Mouse (Mus musculus) CH12.LX (cell line): ENCODE measurements around the gene Dcp1b. TPM values are rescaled to one million over a fixed set of nuclear protein-coding genes. Genes with fewer than 3 reads are reported as not detected.

ENCODE experiments used
- DNase-seq: peaks from one replicate; pipeline ENCODE4 v3.0.0-alpha.2; 2013; ENCODE audit errors: extremely low read depth
- H3K27ac ChIP-seq: 2 replicates; pipeline ENCODE4 v1.5.1; 2012; ENCODE audit warnings: low read depth, mild to moderate bottlenecking, control low read depth, moderate library complexity; ENCODE audit not compliant: insufficient read depth
- H3K27me3 ChIP-seq: replicated peaks from 2 replicates; pipeline ENCODE3; 2012; ENCODE audit warnings: inconsistent platforms
- H3K36me3 ChIP-seq, 2 experiments: replicated peaks in 1 of 2; 2 replicates each; pipeline versions ENCODE3 to v1.6.1; 2012; ENCODE audit warnings: inconsistent platforms in 1 of 2, low read length in 1 of 2, mild to moderate bottlenecking in 1 of 2, mixed read lengths in 1 of 2, moderate library complexity in 1 of 2; ENCODE audit not compliant: control insufficient read depth in 1 of 2, insufficient read depth in 1 of 2
- H3K4me1 ChIP-seq, 2 experiments: 2 replicates each; pipeline ENCODE4 v1.6.1; 2012; ENCODE audit warnings: inconsistent platforms in 1 of 2, moderate library complexity in 1 of 2; ENCODE audit not compliant: insufficient read depth in 2 of 2, control insufficient read depth in 1 of 2
- H3K4me2 ChIP-seq: 2 replicates; pipeline ENCODE4 v1.6.1; 2012; ENCODE audit warnings: low read depth, mild to moderate bottlenecking, control low read depth; ENCODE audit not compliant: poor library complexity, insufficient read depth, severe bottlenecking
- H3K4me3 ChIP-seq, 3 experiments: fragments of 150-350 bp in 1 of 3; sonication (generic) in 1 of 3; replicated peaks in 1 of 3; 2 replicates each; pipeline versions ENCODE3 to v1.5.1; 2011 to 2012; ENCODE audit warnings: low read depth in 2 of 3, low read length in 2 of 3, mild to moderate bottlenecking in 2 of 3, moderate library complexity in 2 of 3, control low read depth in 1 of 3, improper control_type of control experiment in 1 of 3, inconsistent platforms in 1 of 3, mixed read lengths in 1 of 3; ENCODE audit not compliant: poor library complexity in 1 of 3
- H3K79me2 ChIP-seq: replicated peaks from 2 replicates; pipeline ENCODE4 v1.6.1; 2012; ENCODE audit warnings: mild to moderate bottlenecking, moderate library complexity; ENCODE audit not compliant: control insufficient read depth, poor library complexity, insufficient read depth, severe bottlenecking; ENCODE audit errors: extremely low read depth
- H3K9ac ChIP-seq: 2 replicates; pipeline ENCODE4 v1.6.1; 2012; ENCODE audit warnings: low read depth, mild to moderate bottlenecking, control low read depth, moderate library complexity; ENCODE audit not compliant: insufficient read depth
- H3K9me3 ChIP-seq: replicated peaks from 2 replicates; pipeline ENCODE3; 2012; ENCODE audit warnings: low read length, inconsistent platforms, mixed read lengths
- BHLHE40 ChIP-seq: IDR thresholded peaks from 2 replicates; pipeline ENCODE4 v1.6.1; 2011; ENCODE audit warnings: mild to moderate bottlenecking, low read depth, low read length, improper control_type of control experiment
- CHD1 ChIP-seq: IDR thresholded peaks from 2 replicates; pipeline ENCODE4 v1.6.1; 2012; ENCODE audit warnings: low read depth, low read length, improper control_type of control experiment, inconsistent platforms
- CTCF ChIP-seq, 2 experiments: IDR thresholded peaks in 1 of 2; conservative IDR thresholded peaks in 1 of 2; 2 replicates each; pipeline ENCODE4 v1.5.1; 2011 to 2012; ENCODE audit warnings: low read depth in 2 of 2, low read length in 2 of 2, improper control_type of control experiment in 1 of 2, inconsistent platforms in 1 of 2, mild to moderate bottlenecking in 1 of 2, moderate library complexity in 1 of 2
- E2F4 ChIP-seq: IDR thresholded peaks from 2 replicates; pipeline ENCODE4 v1.6.1; 2011; ENCODE audit warnings: low read depth, low read length, improper control_type of control experiment; ENCODE audit not compliant: insufficient replicate concordance
- EP300 ChIP-seq: IDR thresholded peaks from 2 replicates; pipeline ENCODE4 v1.6.1; 2011; ENCODE audit warnings: low read length, improper control_type of control experiment
- ETS1 ChIP-seq: conservative IDR thresholded peaks from 2 replicates; pipeline ENCODE4 v1.6.1; 2012; ENCODE audit warnings: low read depth, mild to moderate bottlenecking, inconsistent platforms, low read length, improper control_type of control experiment, moderate library complexity
- IRF4 ChIP-seq: IDR thresholded peaks from 2 replicates; pipeline ENCODE4 v1.6.1; 2014; ENCODE audit warnings: low read depth, mild to moderate bottlenecking, inconsistent platforms, low read length, improper control_type of control experiment
- JUN ChIP-seq: IDR thresholded peaks from 2 replicates; pipeline ENCODE4 v1.6.1; 2011; ENCODE audit warnings: low read depth, mild to moderate bottlenecking, low read length, improper control_type of control experiment, moderate library complexity; ENCODE audit not compliant: insufficient read depth
- MAX ChIP-seq: IDR thresholded peaks from 2 replicates; pipeline ENCODE4 v1.6.1; 2011; ENCODE audit warnings: low read length, improper control_type of control experiment
- MAZ ChIP-seq: IDR thresholded peaks from 2 replicates; pipeline ENCODE4 v1.6.1; 2012; ENCODE audit warnings: low read depth, mild to moderate bottlenecking, inconsistent platforms, low read length, improper control_type of control experiment, moderate library complexity
- MXI1 ChIP-seq: IDR thresholded peaks from 2 replicates; pipeline ENCODE4 v1.6.1; 2011; ENCODE audit warnings: mild to moderate bottlenecking, low read depth, low read length, improper control_type of control experiment
- POLR2A ChIP-seq: IDR thresholded peaks from 2 replicates; pipeline ENCODE4 v1.6.1; 2011; ENCODE audit warnings: low read depth, mild to moderate bottlenecking, improper control_type of control experiment, low read length
- SMC3 ChIP-seq: IDR thresholded peaks from 2 replicates; pipeline ENCODE4 v1.6.1; 2011; ENCODE audit warnings: low read depth, low read length, improper control_type of control experiment
- TBP ChIP-seq: conservative IDR thresholded peaks from 2 replicates; pipeline ENCODE4 v1.6.1; 2011; ENCODE audit warnings: low read depth, low read length, improper control_type of control experiment
- TCF12 ChIP-seq: IDR thresholded peaks from 2 replicates; pipeline ENCODE4 v1.6.1; 2014; ENCODE audit warnings: low read depth, mild to moderate bottlenecking, inconsistent platforms, low read length, improper control_type of control experiment
- USF1 ChIP-seq: IDR thresholded peaks from 2 replicates; pipeline ENCODE4 v1.6.1; 2014; ENCODE audit warnings: low read depth, mild to moderate bottlenecking, inconsistent platforms, low read length, improper control_type of control experiment
- ZKSCAN1 ChIP-seq: IDR thresholded peaks from 2 replicates; pipeline ENCODE4 v1.6.1; 2012; ENCODE audit warnings: low read depth, inconsistent platforms, low read length, improper control_type of control experiment, borderline replicate concordance
- dilution Hi-C: fragments of 300-500 bp; cut with MboI; formaldehyde crosslinking; loops from 2 replicates; pipeline ENCODE4 v1.14.3; 2020; ENCODE audit warnings: low sequenced_read_pairs; ENCODE audit not compliant: extremely low pct_unique_long_range_greater_than_20kb, extremely low pct_ligation_motif_present
- in situ Hi-C: fragments of 300-500 bp; cut with MboI; formaldehyde crosslinking; loops from 3 replicates; pipeline ENCODE4 v1.14.3; 2019; ENCODE audit warnings: low sequenced_read_pairs, low pct_ligation_motif_present, low pct_unique_long_range_greater_than_20kb, mixed read lengths
- polyA plus RNA-seq: library from polyadenylated mRNA; unstranded; fragments of >175 nt; gene quantifications from 2 replicates; pipeline ENCODE4 v1.2.1, GENCODE M21; 2012; ENCODE audit warnings: low read depth; ENCODE audit not compliant: insufficient read length
- total RNA-seq, 2 experiments: library from RNA; depleted of rRNA; stranded (reverse); fragments of 300-350 nt in 1 of 2; fragments of >200 nt in 1 of 2; gene quantifications; 2 replicates each; pipeline ENCODE4 v1.2.3; 2012 to 2014

The Dcp1b gene
- total and polyA plus RNA-seq, 3 experiments: 1.6 to 2.5 (median 2.2) TPM

GRCm38 (mm10) chr6:119240256-119240655, 65.2 kb downstream of the Dcp1b start:
- H3K36me3 ChIP-seq: no peaks in the 10 kb centered on the region
- no peak for TF ChIP-seq USF1
- TF ChIP-seq MAZ: no peak
- in situ Hi-C loops (no loop called here), dilution Hi-C loops (no loop called here)
- no peak overlapping the region for H3K4me2 ChIP-seq
- DNase-seq: no peak
- H3K27me3 ChIP-seq: peaks cover 86% of the 10 kb centered on the region
- no peak overlapping the region for H3K27ac ChIP-seq
- no peaks in the 10 kb centered on the region for H3K9me3 ChIP-seq
- no peaks in the 10 kb centered on the region for H3K4me1 ChIP-seq
- H3K9ac ChIP-seq: no peak overlapping the region
- no peak overlapping the region for H3K4me3 ChIP-seq
- H3K79me2 ChIP-seq: no peaks in the 10 kb centered on the region

DNA sequence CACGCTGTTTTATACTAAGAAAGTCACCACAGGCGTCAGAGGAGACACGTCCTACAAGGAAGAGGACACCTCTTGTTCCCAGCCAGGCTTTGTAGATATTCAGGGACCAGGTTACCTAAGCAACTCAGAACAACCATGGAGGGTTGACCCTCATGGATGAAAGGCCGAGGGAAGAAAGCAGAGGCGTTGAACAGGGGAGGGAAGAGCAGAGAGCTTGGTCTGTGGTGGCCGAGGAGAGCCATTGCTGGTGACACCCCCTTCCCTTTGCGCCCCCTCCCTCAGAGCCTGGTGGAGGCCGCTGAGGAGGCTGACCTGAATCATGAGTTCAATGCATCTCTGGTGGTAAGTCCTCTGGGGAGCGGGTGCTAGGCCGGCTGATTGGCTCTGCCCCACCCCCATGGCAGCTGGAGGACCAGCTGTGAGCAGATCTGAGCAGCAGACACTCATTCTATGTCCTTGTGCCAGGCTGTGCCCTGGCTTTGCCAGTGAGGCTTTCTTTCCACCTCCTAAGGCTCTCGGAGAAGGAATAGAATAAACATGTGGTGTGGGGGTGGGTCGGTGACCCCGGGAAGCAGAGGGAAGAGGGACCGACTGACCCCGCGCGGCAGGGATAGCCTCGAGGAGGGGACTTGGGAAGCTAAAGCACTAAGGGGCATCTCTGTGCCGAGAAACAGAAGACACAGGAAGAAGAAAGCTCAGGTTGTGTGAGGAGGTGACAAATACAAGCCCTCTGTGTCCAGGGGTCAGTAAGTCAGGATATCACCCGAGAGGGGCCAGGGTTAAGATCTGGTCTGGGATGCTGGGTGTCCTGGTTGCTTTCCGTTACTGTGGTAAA, 66.0 kb downstream of the Dcp1b start:
- H3K36me3 ChIP-seq: no peaks in the 10 kb centered on the region
- TF ChIP-seq CHD1: no peak
- TF ChIP-seq IRF4: no peak
- no peak for TF ChIP-seq POLR2A
- TF ChIP-seq BHLHE40: no peak
- no peak for TF ChIP-seq TBP
- no peak for TF ChIP-seq MAX
- no peak for TF ChIP-seq ETS1
- no peak for TF ChIP-seq TCF12
- TF ChIP-seq JUN: no peak
- no peak for TF ChIP-seq ZKSCAN1
- TF ChIP-seq SMC3: no peak
- no peak for TF ChIP-seq E2F4
- no peak for TF ChIP-seq MXI1
- no peak for TF ChIP-seq EP300
- TF ChIP-seq CTCF (conservative IDR thresholded peaks at IDR 0.05 in 1 of 2, IDR thresholded peaks at IDR 0.05 in 1 of 2; ENCODE audit: low read depth in 2 of 2, low read length in 2 of 2): no peak

More for the DNA sequence above, 66.0 kb downstream of the Dcp1b start:
- DNase-seq: no peak
- no peaks in the 10 kb centered on the region for H3K4me1 ChIP-seq
- peaks cover 78% of the 10 kb centered on the region for H3K27me3 ChIP-seq
- H3K79me2 ChIP-seq: no peaks in the 10 kb centered on the region
- H3K27ac ChIP-seq: no peak overlapping the region
- no peak overlapping the region for H3K4me2 ChIP-seq
- peaks cover 3% of the 10 kb centered on the region for H3K9me3 ChIP-seq
- no peak overlapping the region for H3K4me3 ChIP-seq
- H3K9ac ChIP-seq: no peak overlapping the region
- dilution Hi-C loops: no loop called here
- in situ Hi-C loops: no loop called here
